Mouse (Mus musculus) lung, postnatal 0 days (tissue): Measurements from ENCODE around the gene 4930558K02Rik.

ENCODE experiments used
- CTCF ChIP-seq: IDR thresholded peaks from 2 replicates; pipeline ENCODE4 v1.5.1; 2016; ENCODE audit warnings: antibody characterized with exemption, mild to moderate bottlenecking
- EP300 ChIP-seq: IDR thresholded peaks from 2 replicates; pipeline ENCODE4 v1.6.1; 2016; ENCODE audit warnings: antibody characterized with exemption, mild to moderate bottlenecking, control low read depth

GRCm38 (mm10) chr1:161894553-161894952 is 84.9 kb downstream of the 4930558K02Rik start:
- TF ChIP-seq EP300 (no peak), CTCF (no peak)
